Mouse (Mus musculus): Measurements from ENCODE around the gene Prkca.
A peak's percentile ranks its signal among the peaks of the same experiment; 100 is the strongest.

DNA sequence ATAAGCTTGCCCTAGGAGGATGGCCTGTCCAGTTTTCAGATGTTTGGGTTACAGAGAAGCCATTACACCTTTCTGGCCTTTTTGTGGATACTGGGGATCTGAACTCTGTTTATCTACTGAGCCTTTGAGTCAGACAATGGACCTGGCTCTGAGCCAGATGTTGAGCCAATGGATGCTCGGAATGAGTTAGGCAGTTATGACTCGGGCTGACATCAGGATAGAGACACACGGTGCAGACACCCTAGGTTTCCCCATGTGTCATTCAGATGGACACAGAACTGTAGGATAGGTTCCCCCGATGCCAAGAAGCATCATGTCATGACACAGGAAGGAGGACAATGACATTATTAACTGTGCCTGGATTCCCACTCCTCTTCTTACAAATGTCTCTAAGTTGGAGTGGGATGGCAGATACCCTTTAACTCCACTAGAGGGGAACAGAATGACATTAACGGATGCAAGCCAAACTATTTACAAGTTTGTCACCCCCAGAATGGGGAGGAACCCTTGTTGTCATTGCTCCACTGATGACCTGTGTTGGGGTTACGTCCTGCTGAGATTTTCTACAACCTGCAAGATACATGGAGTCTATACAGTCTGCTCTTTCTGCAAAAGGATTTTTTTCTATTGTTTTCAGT lies 271.0 kb downstream of the Prkca start:
- TF ChIP-seq EP300 (IDR thresholded peaks at IDR 0.05; ENCODE audit: insufficient read depth, low read depth, low read length) (no peak), CTCF (IDR thresholded peaks at IDR 0.05) (peak; percentile 43), POLR2A (IDR thresholded peaks at IDR 0.05; ENCODE audit: insufficient read depth, low read depth, low read length) (no peak)

Data from heart, adult 2 months (tissue).